Mouse (Mus musculus) lung, adult 2 months (tissue): ENCODE data around the gene Plppr1.

ENCODE experiments used
- CTCF ChIP-seq: fragments of 200-500 bp; IDR thresholded peaks from 2 replicates; pipeline ENCODE4 v1.5.1; 2011; ENCODE audit warnings: mild to moderate bottlenecking, low read length, control low read depth; ENCODE audit not compliant: insufficient read depth
- POLR2A ChIP-seq: fragments of 200-500 bp; IDR thresholded peaks from 2 replicates; pipeline ENCODE4 v1.6.1; 2011; ENCODE audit warnings: low read depth, mild to moderate bottlenecking, control low read depth, low read length, borderline replicate concordance; ENCODE audit errors: extremely low read depth

GRCm38 (mm10) chr4:49099448-49099847, 40.4 kb downstream of the Plppr1 start:
- TF ChIP-seq POLR2A = no peak
- no peak for TF ChIP-seq CTCF
